Mouse (Mus musculus) midbrain, postnatal 0 days (tissue): ENCODE measurements around the gene Cit. TPM values are rescaled to one million over a fixed set of nuclear protein-coding genes. Genes with fewer than 3 reads are reported as not detected.

Experiments
- ATAC-seq: fragments of 200-750 bp; cut with Nextera tagmentation; 2 replicates; pipeline ENCODE4 v1.8.0; 2017; ENCODE audit warnings: moderate number of reproducible peaks, mild to moderate bottlenecking, moderate TSS enrichment, moderate library complexity; ENCODE audit not compliant: low FRiP score
- DNase-seq: peaks from one replicate; pipeline ENCODE4 v3.0.0-alpha.2; 2015; ENCODE audit warnings: low spot score
- H3K27ac ChIP-seq: fragments of 300-500 bp; sonication (generic); 2 replicates; pipeline ENCODE4 v1.5.1; 2014; ENCODE audit warnings: low read depth, mild to moderate bottlenecking, low read length, mixed read lengths
- H3K27me3 ChIP-seq: fragments of 300-500 bp; sonication (generic); 2 replicates; pipeline ENCODE4 v1.6.1; 2014; ENCODE audit warnings: low read length, control low read depth, mixed read lengths; ENCODE audit not compliant: insufficient read depth
- H3K36me3 ChIP-seq: fragments of 300-500 bp; sonication (generic); 2 replicates; pipeline ENCODE4 v1.6.1; 2014; ENCODE audit warnings: low read length, control low read depth, mixed read lengths; ENCODE audit not compliant: insufficient read depth
- H3K4me1 ChIP-seq: fragments of 300-500 bp; sonication (generic); 2 replicates; pipeline ENCODE4 v1.6.1; 2014; ENCODE audit warnings: mild to moderate bottlenecking, control low read depth, antibody characterized with exemption, low read length, mixed read lengths; ENCODE audit not compliant: insufficient read depth
- H3K4me2 ChIP-seq: fragments of 300-500 bp; sonication (generic); 2 replicates; pipeline ENCODE4 v1.6.1; 2014; ENCODE audit warnings: low read depth, mild to moderate bottlenecking, low read length, mixed read lengths; ENCODE audit not compliant: poor library complexity, severe bottlenecking
- H3K4me3 ChIP-seq: fragments of 300-500 bp; sonication (generic); 2 replicates; pipeline ENCODE4 v1.5.1; 2014; ENCODE audit warnings: low read depth, mild to moderate bottlenecking, low read length, moderate library complexity
- H3K9ac ChIP-seq: fragments of 300-500 bp; sonication (generic); replicated peaks from 2 replicates; pipeline ENCODE4 v1.6.1; 2014; ENCODE audit warnings: mild to moderate bottlenecking, low read length, moderate library complexity, mixed read lengths; ENCODE audit not compliant: poor library complexity, severe bottlenecking
- H3K9me3 ChIP-seq: fragments of 300-500 bp; sonication (generic); 2 replicates; pipeline ENCODE4 v1.6.1; 2016; ENCODE audit warnings: low read length, control low read depth
- CTCF ChIP-seq: IDR thresholded peaks from 2 replicates; pipeline ENCODE4 v1.5.1; 2016; ENCODE audit warnings: antibody characterized with exemption, mild to moderate bottlenecking
- WGBS: fragments of 180-500 bp; shearing (Covaris S2); extraction: QIAGEN DNeasy Blood & Tissue Kit; methylation state at CpG from one replicate; pipeline ENCODE4 v1.1.7; 2014; 5-methylcytosine and 5-hydroxymethylcytosine counted together
- polyA plus RNA-seq: library from polyadenylated mRNA; unstranded; fragments of >200 nt; fragmentation: Nextera tagmentation; extraction: Ambion mirVana; gene quantifications from 2 replicates; pipeline ENCODE4 v1.2.1, GENCODE M21; 2015
- total RNA-seq: library from RNA; depleted of rRNA; stranded (reverse); fragments of >200 nt; gene quantifications from 2 replicates; pipeline ENCODE4 v1.2.3, GENCODE M21; 2014; rRNA removed

Gene Cit
- total and polyA plus RNA-seq, 2 experiments from 2014 or later: 34.7 to 35.9 TPM

GRCm38 (mm10) chr5:116046246-116046645 is 201.2 kb downstream of the Cit start:
- no peaks in the 10 kb centered on the region for H3K9me3 ChIP-seq
- 80% methylated on average over 4 of the region's 4 CpGs for WGBS

GRCm38 (mm10) chr5:116048321-116048720 is 203.2 kb downstream of the Cit start:
- H3K4me1 ChIP-seq: no peaks in the 10 kb centered on the region
- H3K27ac ChIP-seq: no peak overlapping the region
- 95% methylated on average over 3 of the region's 3 CpGs for WGBS
- H3K4me2 ChIP-seq: no peak overlapping the region
- TF ChIP-seq CTCF: no peak
- ATAC-seq (no peak), DNase-seq (no peak)
- no peak overlapping the region for H3K9ac ChIP-seq
- H3K4me3 ChIP-seq: no peak overlapping the region
- no peaks in the 10 kb centered on the region for H3K36me3 ChIP-seq
- H3K27me3 ChIP-seq: no peaks in the 10 kb centered on the region
- H3K9me3 ChIP-seq: no peaks in the 10 kb centered on the region

More at GRCm38 (mm10) chr5:116046246-116046645, 201.2 kb downstream of the Cit start:
- no peak for ATAC-seq
- Histone ChIP-seq H3K4me1 (no peaks in the 10 kb centered on the region), H3K36me3 (no peaks in the 10 kb centered on the region), H3K9ac (no peak overlapping the region), H3K27ac (no peak overlapping the region), H3K4me3 (no peak overlapping the region), H3K4me2 (no peak overlapping the region), H3K27me3 (no peaks in the 10 kb centered on the region)
- no peak for DNase-seq
- TF ChIP-seq CTCF: no peak

- no peak for ATAC-seq
- Histone ChIP-seq H3K27me3 (no peaks in the 10 kb centered on the region), H3K4me3 (no peak overlapping the region), H3K36me3 (no peaks in the 10 kb centered on the region), H3K9ac (no peak overlapping the region), H3K27ac (no peak overlapping the region), H3K4me2 (no peak overlapping the region), H3K4me1 (no peaks in the 10 kb centered on the region), H3K9me3 (no peaks in the 10 kb centered on the region)
- DNase-seq: no peak
- no peak for TF ChIP-seq CTCF
- WGBS: 70% methylated on average over 4 of the region's 4 CpGs
Measured at GRCm38 (mm10) chr5:116049821-116050220, 204.7 kb downstream of the Cit start.

GRCm38 (mm10) chr5:116052171-116052570 is 207.1 kb downstream of the Cit start:
- Histone ChIP-seq H3K4me3 (no peak overlapping the region), H3K27ac (no peak overlapping the region), H3K9ac (no peak overlapping the region), H3K4me2 (no peak overlapping the region), H3K4me1 (no peaks in the 10 kb centered on the region), H3K36me3 (no peaks in the 10 kb centered on the region), H3K27me3 (no peaks in the 10 kb centered on the region), H3K9me3 (no peaks in the 10 kb centered on the region)
- WGBS: 79% methylated on average over 5 of the region's 5 CpGs
- ATAC-seq (no peak), DNase-seq (no peak)
- TF ChIP-seq CTCF: no peak

GRCm38 (mm10) chr5:116052826-116053225 is 207.7 kb downstream of the Cit start:
- no peak for TF ChIP-seq CTCF
- Histone ChIP-seq H3K9me3 (no peaks in the 10 kb centered on the region), H3K4me2 (no peak overlapping the region), H3K27me3 (no peaks in the 10 kb centered on the region), H3K4me3 (no peak overlapping the region), H3K4me1 (no peaks in the 10 kb centered on the region), H3K9ac (no peak overlapping the region), H3K27ac (no peak overlapping the region), H3K36me3 (no peaks in the 10 kb centered on the region)
- DNase-seq (no peak), ATAC-seq (no peak)
- WGBS: 45% methylated on average over 6 of the region's 6 CpGs

Other genes with a start within 250 kb of the Cit start
- 97.4 and 99.0 TPM in 2 replicates for gene Rab35, start 213.4 kb upstream of the Cit start, total RNA-seq
- gene Rab35, start 213.4 kb upstream of the Cit start, polyA plus RNA-seq: 23.0 and 24.5 TPM in 2 replicates
- 185 and 195 TPM in 2 replicates for gene Bicdl1, start 113.7 kb upstream of the Cit start, total RNA-seq
- 34.4 and 35.7 TPM in 2 replicates for gene Bicdl1, start 113.7 kb upstream of the Cit start, polyA plus RNA-seq
- 43.8 and 47.0 TPM in 2 replicates for gene Prkab1, start 179.2 kb downstream of the Cit start, total RNA-seq
- 47.0 and 53.3 TPM in 2 replicates for gene Prkab1, start 179.2 kb downstream of the Cit start, polyA plus RNA-seq
- not detected in 2 replicates for gene Tmem233, start 238.0 kb downstream of the Cit start, total RNA-seq
- not detected in 2 replicates for gene Tmem233, start 238.0 kb downstream of the Cit start, polyA plus RNA-seq